Mouse (Mus musculus): ENCODE measurements around the gene Epha6. TPM values are rescaled to one million over a fixed set of nuclear protein-coding genes. Genes with fewer than 3 reads are reported as not detected.

Epha6 gene
- polyA plus RNA-seq, 1 experiment from 2014 or later = not detected

DNA sequence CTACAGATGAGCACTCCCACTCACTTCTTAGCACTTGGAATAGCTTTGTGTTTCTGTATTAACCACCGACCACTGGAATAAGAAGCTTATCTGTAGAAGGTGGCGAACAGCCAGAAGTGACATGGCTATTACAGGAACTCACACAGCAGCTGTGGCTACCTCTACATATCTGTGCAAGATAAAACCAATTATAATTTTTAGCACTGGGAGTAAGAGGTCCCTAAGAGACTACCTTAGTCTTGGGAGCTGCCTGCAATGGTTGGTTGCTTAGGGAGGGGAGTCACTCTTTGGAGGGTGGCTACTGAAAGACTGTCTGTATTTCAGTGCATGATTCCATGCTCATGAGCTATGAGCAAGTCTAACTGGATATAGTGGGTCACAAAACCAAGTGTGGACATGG is 331.2 kb downstream of the Epha6 start:
- WGBS (ENCODE audit: insufficient replicate concordance) = 43% methylated on average over 2 of the region's 2 CpGs
- ATAC-seq = no peak
- Histone ChIP-seq H3K4me3 (ENCODE audit: low read depth, low read length) (no peak overlapping the region), H3K9me3 (ENCODE audit: low read length) (no peaks in the 10 kb centered on the region), H3K27ac (ENCODE audit: low read depth) (no peak overlapping the region), H3K27me3 (ENCODE audit: insufficient read depth, low read length) (no peaks in the 10 kb centered on the region), H3K36me3 (replicated peaks; ENCODE audit: insufficient read depth, low read length) (no peaks in the 10 kb centered on the region), H3K4me2 (ENCODE audit: low read depth, low read length) (no peak overlapping the region), H3K4me1 (ENCODE audit: insufficient read depth) (no peaks in the 10 kb centered on the region), H3K9ac (replicated peaks) (no peak overlapping the region)
- no peak for DNase-seq
- no peak for TF ChIP-seq EP300 (IDR thresholded peaks at IDR 0.05; ENCODE audit: low read depth)
- TF ChIP-seq CTCF (IDR thresholded peaks at IDR 0.05; ENCODE audit: low read depth) = no peak

GRCm38 (mm10) chr16:60266367-60267351 is 338.7 kb downstream of the Epha6 start:
- Histone ChIP-seq H3K9me3 (ENCODE audit: low read length) (no peaks in the 10 kb centered on the region), H3K27me3 (ENCODE audit: insufficient read depth, low read length) (no peaks in the 10 kb centered on the region), H3K4me1 (ENCODE audit: insufficient read depth) (no peaks in the 10 kb centered on the region), H3K36me3 (replicated peaks; ENCODE audit: insufficient read depth, low read length) (no peaks in the 10 kb centered on the region), H3K9ac (replicated peaks) (no peak overlapping the region), H3K27ac (ENCODE audit: low read depth) (no peak overlapping the region), H3K4me2 (ENCODE audit: low read depth, low read length) (no peak overlapping the region), H3K4me3 (ENCODE audit: low read depth, low read length) (no peak overlapping the region)
- ATAC-seq = no peak
- WGBS (ENCODE audit: insufficient replicate concordance) = 84% methylated on average over 9 of the region's 9 CpGs
- no peak for TF ChIP-seq EP300 (IDR thresholded peaks at IDR 0.05; ENCODE audit: low read depth)
- TF ChIP-seq CTCF (IDR thresholded peaks at IDR 0.05; ENCODE audit: low read depth) = no peak
- DNase-seq = no peak

- H3K9ac ChIP-seq (replicated peaks) = no peak overlapping the region
Measured at GRCm38 (mm10) chr16:60264719-60265508, 340.4 kb downstream of the Epha6 start.

DNA sequence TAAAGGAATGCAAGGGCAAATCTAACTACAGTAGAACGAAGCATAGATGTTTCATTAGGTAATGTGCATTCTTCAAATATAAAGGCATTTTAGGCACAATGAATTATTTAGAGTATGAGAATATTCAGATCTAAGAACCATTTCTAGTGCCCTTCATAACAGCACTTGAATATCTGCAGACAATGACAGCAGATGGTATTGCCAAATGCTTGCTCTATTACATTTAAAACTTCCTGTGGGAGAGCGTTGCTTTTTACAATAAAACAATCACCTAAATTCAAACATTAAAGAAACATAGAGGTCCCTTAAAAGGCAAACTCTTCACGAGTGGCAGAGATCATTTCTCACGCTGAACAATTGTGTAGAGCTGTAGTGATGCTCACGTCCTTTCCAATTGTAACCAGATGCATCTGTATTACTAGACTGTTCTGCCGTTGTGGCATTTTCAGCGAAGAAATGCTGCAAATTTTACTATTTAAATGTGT is 347.1 kb downstream of the Epha6 start:
- no peak overlapping the region for H3K27ac ChIP-seq (ENCODE audit: low read depth)

More at GRCm38 (mm10) chr16:60264719-60265508, 340.4 kb downstream of the Epha6 start:
- H3K4me2 ChIP-seq (ENCODE audit: low read depth, low read length) = no peak overlapping the region
- H3K36me3 ChIP-seq (replicated peaks; ENCODE audit: insufficient read depth, low read length) = no peaks in the 10 kb centered on the region
- peak; percentile 51 for ATAC-seq
- H3K27ac ChIP-seq (ENCODE audit: low read depth) = no peak overlapping the region
- 47% methylated on average over 6 of the region's 6 CpGs for WGBS (ENCODE audit: insufficient replicate concordance)
- no peak overlapping the region for H3K4me3 ChIP-seq (ENCODE audit: low read depth, low read length)
- TF ChIP-seq CTCF (IDR thresholded peaks at IDR 0.05; ENCODE audit: low read depth) (no peak), EP300 (IDR thresholded peaks at IDR 0.05; ENCODE audit: low read depth) (0 out of 2 replicates have a peak, but pooled peaks have one; percentile 44)
- H3K4me1 ChIP-seq (ENCODE audit: insufficient read depth) = no peaks in the 10 kb centered on the region
- H3K27me3 ChIP-seq (ENCODE audit: insufficient read depth, low read length) = no peaks in the 10 kb centered on the region
- DNase-seq = no peak
- H3K9me3 ChIP-seq (ENCODE audit: low read length) = no peaks in the 10 kb centered on the region

GRCm38 (mm10) chr16:60257623-60258022 is 347.7 kb downstream of the Epha6 start:
- no peak overlapping the region for H3K9ac ChIP-seq (replicated peaks)
- no peaks in the 10 kb centered on the region for H3K27me3 ChIP-seq (ENCODE audit: insufficient read depth, low read length)
- H3K9me3 ChIP-seq (ENCODE audit: low read length) = no peaks in the 10 kb centered on the region
- TF ChIP-seq EP300 (IDR thresholded peaks at IDR 0.05; ENCODE audit: low read depth) = no peak
- no peak for TF ChIP-seq CTCF (IDR thresholded peaks at IDR 0.05; ENCODE audit: low read depth)
- no peak overlapping the region for H3K4me3 ChIP-seq (ENCODE audit: low read depth, low read length)
- no peak for DNase-seq
- no peaks in the 10 kb centered on the region for H3K4me1 ChIP-seq (ENCODE audit: insufficient read depth)
- 66% methylated on average over 2 of the region's 2 CpGs for WGBS (ENCODE audit: insufficient replicate concordance)
- no peak overlapping the region for H3K4me2 ChIP-seq (ENCODE audit: low read depth, low read length)
- H3K36me3 ChIP-seq (replicated peaks; ENCODE audit: insufficient read depth, low read length) = no peaks in the 10 kb centered on the region
- no peak for ATAC-seq
- no peak overlapping the region for H3K27ac ChIP-seq (ENCODE audit: low read depth)

More for the DNA sequence above, 347.1 kb downstream of the Epha6 start:
- Histone ChIP-seq H3K4me2 (ENCODE audit: low read depth, low read length) (no peak overlapping the region), H3K4me3 (ENCODE audit: low read depth, low read length) (no peak overlapping the region), H3K36me3 (replicated peaks; ENCODE audit: insufficient read depth, low read length) (no peaks in the 10 kb centered on the region), H3K27me3 (ENCODE audit: insufficient read depth, low read length) (no peaks in the 10 kb centered on the region), H3K4me1 (ENCODE audit: insufficient read depth) (no peaks in the 10 kb centered on the region), H3K9me3 (ENCODE audit: low read length) (no peaks in the 10 kb centered on the region), H3K9ac (replicated peaks) (no peak overlapping the region)
- DNase-seq = no peak
- TF ChIP-seq EP300 (IDR thresholded peaks at IDR 0.05; ENCODE audit: low read depth) (no peak), CTCF (IDR thresholded peaks at IDR 0.05; ENCODE audit: low read depth) (no peak)
- 73% methylated on average over 7 of the region's 7 CpGs for WGBS (ENCODE audit: insufficient replicate concordance)
- ATAC-seq = no peak

DNA sequence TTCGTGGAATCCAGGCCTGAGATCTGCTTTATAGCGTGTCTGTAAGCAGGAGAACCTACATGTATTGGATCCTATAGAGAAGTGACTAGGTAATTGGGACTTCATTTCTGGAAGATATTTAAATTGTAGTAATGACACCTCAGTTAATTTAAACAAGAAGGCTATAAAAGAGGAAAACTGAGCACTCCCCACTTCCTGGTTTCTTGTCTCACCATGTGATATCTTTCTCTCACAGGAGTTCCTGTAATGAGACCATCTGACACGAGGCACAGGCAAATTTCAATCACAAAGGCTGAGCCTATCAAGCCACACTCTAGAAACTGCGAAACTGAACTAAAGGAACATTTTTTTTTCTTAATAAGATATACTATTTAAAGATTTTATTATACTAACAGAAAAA is 348.3 kb downstream of the Epha6 start:
- DNase-seq (no peak), ATAC-seq (no peak)
- Histone ChIP-seq H3K9ac (replicated peaks) (no peak overlapping the region), H3K4me2 (ENCODE audit: low read depth, low read length) (no peak overlapping the region), H3K27me3 (ENCODE audit: insufficient read depth, low read length) (no peaks in the 10 kb centered on the region), H3K36me3 (replicated peaks; ENCODE audit: insufficient read depth, low read length) (no peaks in the 10 kb centered on the region), H3K4me1 (ENCODE audit: insufficient read depth) (no peaks in the 10 kb centered on the region), H3K4me3 (ENCODE audit: low read depth, low read length) (no peak overlapping the region), H3K9me3 (ENCODE audit: low read length) (no peaks in the 10 kb centered on the region), H3K27ac (ENCODE audit: low read depth) (no peak overlapping the region)
- TF ChIP-seq EP300 (IDR thresholded peaks at IDR 0.05; ENCODE audit: low read depth) (no peak), CTCF (IDR thresholded peaks at IDR 0.05; ENCODE audit: low read depth) (no peak)
- 56% methylated on average over 4 of the region's 4 CpGs for WGBS (ENCODE audit: insufficient replicate concordance)
